Mouse (Mus musculus) kidney, adult 2 months (tissue): ENCODE measurements around the gene Plcb2.

Source experiments
- CTCF ChIP-seq: fragments of 200-500 bp; conservative IDR thresholded peaks from 2 replicates; pipeline ENCODE4 v1.5.1; 2011; ENCODE audit warnings: low read depth, mild to moderate bottlenecking, control low read depth, low read length, moderate library complexity, mixed read lengths; ENCODE audit not compliant: insufficient read depth, insufficient read length
- POLR2A ChIP-seq: fragments of 200-500 bp; IDR thresholded peaks from one replicate; pipeline ENCODE4 v1.6.1; 2011; ENCODE audit warnings: low read depth, low read length, control low read depth

GRCm38 (mm10) chr2:118671728-118672127, 56.5 kb downstream of the Plcb2 start:
- TF ChIP-seq CTCF (no peak), POLR2A (no peak)
